In genomic region chr13:22036986-22037385, GRCm38 (mm10) we compare ENCODE assay signal across 11 mouse cellular contexts. TPM values are rescaled to one million over a fixed set of nuclear protein-coding genes. Genes with fewer than 3 reads are reported as not detected.
DNase-seq lines count a peak whose midpoint lies in the region; ATAC-seq and TF ChIP-seq lines count a peak whose summit lies in the region.
"Had no signal": no experiment of that assay in that cellular context is flagged by ENCODE, and none has a peak within 500 bp of the region (broad histone marks: within the 10 kb centered on the region; RNA-seq: fewer than 3 reads in every experiment).

No protein-coding gene starts in this region.

- peak overlapping the region; percentile 81 for H3K27ac ChIP-seq in heart, embryonic 13.5 days (replicated peaks)
- peak overlapping the region; percentile 36; the same call in 1 of the 2 replicates for H3K27ac ChIP-seq in testis, adult 2 months (ENCODE audit: control insufficient read depth, insufficient read depth, low read depth, low read length)
- H3K27ac ChIP-seq in limb, embryonic 13.5 days: peak overlapping the region; percentile 90
- H3K27ac ChIP-seq in stomach, embryonic 16.5 days (ENCODE audit: low read length): peak overlapping the region; percentile 74
- H3K27ac ChIP-seq: heart, adult 2 months had no signal

- peak overlapping the region; percentile 79 for H3K9ac ChIP-seq in heart, embryonic 13.5 days
- H3K9ac ChIP-seq in limb, embryonic 13.5 days: peak overlapping the region; percentile 69
- H3K9ac ChIP-seq in stomach, embryonic 16.5 days (ENCODE audit: low read length): no peak overlapping the region; the same call in 1 of the 2 replicates

- no peaks in the 10 kb centered on the region for H3K36me3 ChIP-seq in heart, embryonic 13.5 days
- H3K36me3 ChIP-seq in testis, adult 2 months (ENCODE audit: control insufficient read depth, insufficient read depth, low read length): no peaks in the 10 kb centered on the region
- H3K36me3 ChIP-seq in limb, embryonic 13.5 days: no peaks in the 10 kb centered on the region
- no peaks in the 10 kb centered on the region for H3K36me3 ChIP-seq in stomach, embryonic 16.5 days (ENCODE audit: control insufficient read depth, insufficient read depth, low read length)

- intact Hi-C loops in heart, postnatal 36 days (cut with DNase I): no loop called here

- H3K4me3 ChIP-seq in heart, embryonic 13.5 days: peak overlapping the region; percentile 53
- no peak overlapping the region for H3K4me3 ChIP-seq in testis, adult 2 months (ENCODE audit: control insufficient read depth, low read depth, low read length)
- H3K4me3 ChIP-seq in limb, embryonic 13.5 days: peak overlapping the region; percentile 46
- peak overlapping the region; percentile 38 for H3K4me3 ChIP-seq in stomach, embryonic 16.5 days (replicated peaks; ENCODE audit: low read length)
- H3K4me3 ChIP-seq: heart, adult 2 months had no signal

- TF ChIP-seq CTCF in testis, adult 2 months (IDR thresholded peaks at IDR 0.05; ENCODE audit: control insufficient read depth, insufficient read depth, insufficient replicate concordance, low read depth, low read length): no peak

- no peak for TF ChIP-seq POLR2A in testis, adult 2 months (IDR thresholded peaks at IDR 0.05; ENCODE audit: control insufficient read depth, low read depth, low read length)

- DNase-seq in heart, postnatal 36 days: no peak
- no peak for DNase-seq in testis, postnatal 10 days (ENCODE audit: low spot score)
- no peak for DNase-seq in urinary bladder, postnatal 14 days (ENCODE audit: low spot score)
- no peak for DNase-seq in left cerebral cortex, adult 18-20 months (ENCODE audit: low spot score in 2 of 2)
- DNase-seq: adrenal gland, adult 2 months; heart, adult 2 months had no signal

- H3K4me1 ChIP-seq in heart, embryonic 13.5 days: peaks cover 47% of the 10 kb centered on the region
- H3K4me1 ChIP-seq in testis, adult 2 months (ENCODE audit: control insufficient read depth, insufficient read depth, low read length): peaks cover 4% of the 10 kb centered on the region
- peaks cover 38% of the 10 kb centered on the region for H3K4me1 ChIP-seq in limb, embryonic 13.5 days
- H3K4me1 ChIP-seq in stomach, embryonic 16.5 days (ENCODE audit: control insufficient read depth, insufficient read depth, low read length): peaks cover 25% of the 10 kb centered on the region

- H3K27me3 ChIP-seq in heart, embryonic 13.5 days (replicated peaks): no peaks in the 10 kb centered on the region
- no peaks in the 10 kb centered on the region for H3K27me3 ChIP-seq in testis, adult 2 months (ENCODE audit: control insufficient read depth, insufficient read depth, low read length)
- no peaks in the 10 kb centered on the region for H3K27me3 ChIP-seq in limb, embryonic 13.5 days
- H3K27me3 ChIP-seq in stomach, embryonic 16.5 days (ENCODE audit: control insufficient read depth, insufficient read depth, low read length): no peaks in the 10 kb centered on the region

- H3K4me2 ChIP-seq in heart, embryonic 13.5 days: peak overlapping the region; percentile 78
- peak overlapping the region; percentile 79 for H3K4me2 ChIP-seq in limb, embryonic 13.5 days (replicated peaks)
- peak overlapping the region; percentile 70 for H3K4me2 ChIP-seq in stomach, embryonic 16.5 days (ENCODE audit: low read depth, low read length)

- 65% methylated on average over 3 of the region's 3 CpGs for WGBS in heart, embryonic 13.5 days
- WGBS in limb, embryonic 13.5 days: 59% methylated on average over 3 of the region's 3 CpGs
- 49% methylated on average over 3 of the region's 3 CpGs for WGBS in stomach, embryonic 16.5 days

- H3K9me3 ChIP-seq in heart, embryonic 13.5 days: no peaks in the 10 kb centered on the region
- no peaks in the 10 kb centered on the region for H3K9me3 ChIP-seq in limb, embryonic 13.5 days
- H3K9me3 ChIP-seq in stomach, embryonic 16.5 days (replicated peaks; ENCODE audit: control insufficient read depth, low read length): no peaks in the 10 kb centered on the region

- ATAC-seq in heart, embryonic 13.5 days (ENCODE audit: extremely low read depth, insufficient number of reproducible peaks, low FRiP score, low TSS enrichment): no peak
- no peak for ATAC-seq in limb, embryonic 13.5 days (ENCODE audit: low FRiP score, low read depth)
- no peak for ATAC-seq in stomach, embryonic 16.5 days (ENCODE audit: insufficient read depth, low FRiP score)

RNA-seq across cellular contexts. Expression of gene Hist1h2bk, which starts 1.3 kb away (rescaled TPM):
- polyA plus RNA-seq in heart, embryonic 13.5 days (2015; fragmentation: Nextera tagmentation; extraction: Ambion mirVana): 3.1 and 3.4 TPM in 2 replicates
- total RNA-seq in heart, postnatal 36 days (2021): 10 to 100 TPM; 23.3 to 28.1 TPM
- polyA plus RNA-seq in testis, adult 2 months (2012; rRNA removed): 10.0 and 11.3 TPM in 2 replicates
- polyA plus RNA-seq in limb, embryonic 13.5 days (2015; fragmentation: Nextera tagmentation; extraction: Ambion mirVana): 14.4 and 16.2 TPM in 2 replicates
- 2.6 and 4.0 TPM in 2 replicates for polyA plus RNA-seq in stomach, embryonic 16.5 days (2015; fragmentation: Nextera tagmentation; extraction: Ambion mirVana)
- 10 to 100 TPM; 14.5 to 16.1 TPM for total RNA-seq in left cerebral cortex, adult 18-20 months (2021)
- polyA plus RNA-seq: heart, adult 2 months had no signal

RNA-seq across cellular contexts. Expression of gene Hist1h2ah, which starts 1.6 kb away (rescaled TPM):
- 4.1 and 11.0 TPM in 2 replicates for polyA plus RNA-seq in heart, embryonic 13.5 days (2015; fragmentation: Nextera tagmentation; extraction: Ambion mirVana)
- 10 to 100 TPM in 1 of 2 experiments, 1 to 10 TPM in 1; 2.3 to 12.5 TPM for total RNA-seq in heart, postnatal 36 days (2021)
- 1.8 and 3.7 TPM in 2 replicates for polyA plus RNA-seq in testis, adult 2 months (2012; rRNA removed)
- polyA plus RNA-seq in limb, embryonic 13.5 days (2015; fragmentation: Nextera tagmentation; extraction: Ambion mirVana): 8.8 and 11.8 TPM in 2 replicates
- polyA plus RNA-seq in stomach, embryonic 16.5 days (2015; fragmentation: Nextera tagmentation; extraction: Ambion mirVana): 10.9 TPM in 1 of 2 replicates, not detected in the other
- 10 to 100 TPM; 24.4 to 38.7 TPM for total RNA-seq in left cerebral cortex, adult 18-20 months (2021)
- polyA plus RNA-seq: heart, adult 2 months; liver, adult 2 months had no signal

RNA-seq across cellular contexts. Expression of gene Hist1h4i, which starts 4.2 kb away (rescaled TPM):
- 10.8 and 11.3 TPM in 2 replicates for polyA plus RNA-seq in heart, embryonic 13.5 days (2015; fragmentation: Nextera tagmentation; extraction: Ambion mirVana)
- total RNA-seq in heart, postnatal 36 days (2021): 10 to 100 TPM; 15.8 to 18.6 TPM
- 3.7 and 6.6 TPM in 2 replicates for polyA plus RNA-seq in testis, adult 2 months (2012; rRNA removed)
- 25.3 and 27.8 TPM in 2 replicates for polyA plus RNA-seq in limb, embryonic 13.5 days (2015; fragmentation: Nextera tagmentation; extraction: Ambion mirVana)
- 13.4 and 15.5 TPM in 2 replicates for polyA plus RNA-seq in stomach, embryonic 16.5 days (2015; fragmentation: Nextera tagmentation; extraction: Ambion mirVana)
- 10 to 100 TPM; 71.8 to 81.6 TPM for total RNA-seq in left cerebral cortex, adult 18-20 months (2021)

RNA-seq across cellular contexts. Expression of gene Hist1h2ag, which starts 5.8 kb away (rescaled TPM):
- polyA plus RNA-seq in heart, embryonic 13.5 days (2015; fragmentation: Nextera tagmentation; extraction: Ambion mirVana): 15.8 and 19.9 TPM in 2 replicates
- total RNA-seq in heart, postnatal 36 days (2021): 10 to 100 TPM; 10.3 to 10.5 TPM
- 4.8 and 6.5 TPM in 2 replicates for polyA plus RNA-seq in testis, adult 2 months (2012; rRNA removed)
- polyA plus RNA-seq in limb, embryonic 13.5 days (2015; fragmentation: Nextera tagmentation; extraction: Ambion mirVana): 75.9 and 76.5 TPM in 2 replicates
- polyA plus RNA-seq in stomach, embryonic 16.5 days (2015; fragmentation: Nextera tagmentation; extraction: Ambion mirVana): 17.8 and 25.3 TPM in 2 replicates
- total RNA-seq in left cerebral cortex, adult 18-20 months (2021): 10 to 100 TPM in 1 of 2 experiments, 1 to 10 TPM in 1; 7.5 to 13.7 TPM
- polyA plus RNA-seq: heart, adult 2 months had no signal

RNA-seq across cellular contexts. Expression of gene Hist1h2bj, which starts 6.0 kb away (rescaled TPM):
- 3.9 and 5.9 TPM in 2 replicates for polyA plus RNA-seq in heart, embryonic 13.5 days (2015; fragmentation: Nextera tagmentation; extraction: Ambion mirVana)
- total RNA-seq in heart, postnatal 36 days (2021): 1 to 10 TPM; 7.2 to 9.7 TPM
- polyA plus RNA-seq in testis, adult 2 months (2012; rRNA removed): 7.9 and 8.5 TPM in 2 replicates
- polyA plus RNA-seq in limb, embryonic 13.5 days (2015; fragmentation: Nextera tagmentation; extraction: Ambion mirVana): 17.9 TPM in 2 replicates
- 5.6 and 10.3 TPM in 2 replicates for polyA plus RNA-seq in stomach, embryonic 16.5 days (2015; fragmentation: Nextera tagmentation; extraction: Ambion mirVana)
- 10 to 100 TPM in 1 of 2 experiments, 1 to 10 TPM in 1; 9.3 to 11.7 TPM for total RNA-seq in left cerebral cortex, adult 18-20 months (2021)
- polyA plus RNA-seq: liver, adult 2 months had no signal

Comparison
In these comparisons a context has a peak if more than half of its experiments do, and no peak if none do; other contexts are left out.
1. H3K27ac ChIP-seq: peak in every context shown above with its lines; median percentile 90 in limb, embryonic 13.5 days; 81 in heart, embryonic 13.5 days; 74 in stomach, embryonic 16.5 days; 36 in testis, adult 2 months.